Comparison of ENCODE assay signal across 8 mouse cellular contexts in the genomic region with DNA sequence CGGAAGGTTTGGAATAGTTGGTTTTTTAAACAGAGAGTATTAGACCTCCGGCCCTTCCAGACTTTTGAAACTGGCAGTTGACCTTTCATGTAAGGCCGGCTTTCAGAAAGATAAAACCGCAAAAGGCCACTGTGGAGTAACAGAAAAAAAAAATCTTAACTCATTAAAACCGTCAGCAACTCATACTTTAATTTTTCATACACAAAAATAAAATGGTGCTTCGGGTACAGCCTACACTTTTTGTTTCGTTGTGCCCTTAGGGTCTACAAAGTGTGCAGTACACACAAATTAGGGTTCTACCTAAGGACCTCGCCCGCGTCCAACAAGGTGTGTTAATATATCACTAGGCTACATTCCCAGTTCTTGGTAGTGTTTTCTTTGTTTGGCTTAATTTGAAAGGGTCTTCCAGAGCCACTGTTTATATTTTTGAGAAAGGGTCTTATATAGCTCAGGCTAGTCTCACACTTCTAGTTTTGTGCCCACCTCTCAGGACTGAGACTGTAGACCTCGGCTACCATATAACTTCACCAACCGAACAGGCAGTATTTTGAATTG. TPM values are rescaled to one million over a fixed set of nuclear protein-coding genes. Genes with fewer than 3 reads are reported as not detected.
DNase-seq lines count a peak whose midpoint lies in the region; ATAC-seq and TF ChIP-seq lines count a peak whose summit lies in the region.

No protein-coding gene starts in this region.

- no peaks in the 10 kb centered on the region for H3K9me3 ChIP-seq in embryonic facial prominence, embryonic 14.5 days (ENCODE audit: control insufficient read depth, low read length)
- no peaks in the 10 kb centered on the region for H3K9me3 ChIP-seq in intestine, postnatal 0 days (ENCODE audit: control insufficient read depth)
- no peaks in the 10 kb centered on the region for H3K9me3 ChIP-seq in neural tube, embryonic 14.5 days (ENCODE audit: control insufficient read depth, low read length)

- 41% methylated on average over 12 of the region's 12 CpGs for WGBS in embryonic facial prominence, embryonic 14.5 days
- WGBS in intestine, postnatal 0 days, result 26% methylated on average over 12 of the region's 12 CpGs
- 48% methylated on average over 12 of the region's 12 CpGs for WGBS in neural tube, embryonic 14.5 days

- H3K4me1 ChIP-seq in embryonic facial prominence, embryonic 14.5 days (ENCODE audit: control insufficient read depth, insufficient read depth, low read length), result peaks cover 7% of the 10 kb centered on the region; the same call in 1 of the 2 replicates
- H3K4me1 ChIP-seq in intestine, postnatal 0 days (replicated peaks; ENCODE audit: control insufficient read depth, insufficient read depth, low read length), result no peaks in the 10 kb centered on the region; the same call in 1 of the 2 replicates
- peaks cover 13% of the 10 kb centered on the region for H3K4me1 ChIP-seq in neural tube, embryonic 14.5 days (ENCODE audit: control insufficient read depth, insufficient read depth, low read length)

- peak overlapping the region; percentile 94 for H3K9ac ChIP-seq in embryonic facial prominence, embryonic 14.5 days (ENCODE audit: low read depth, low read length)
- peak overlapping the region; percentile 94; the same call in 1 of the 2 replicates for H3K9ac ChIP-seq in intestine, postnatal 0 days (ENCODE audit: low read depth, low read length)
- H3K9ac ChIP-seq in neural tube, embryonic 14.5 days (replicated peaks; ENCODE audit: low read depth, low read length), result peak overlapping the region; percentile 94

- intact Hi-C loops in left cerebral cortex, adult 2 months (cut with DNase I), result loop anchor here (5.0 kb wide), 1 partner anchor 333 kb away; a partner anchor contains a TSS

- TF ChIP-seq CTCF in left cerebral cortex, adult 2 months (IDR thresholded peaks at IDR 0.05), result no peak
- no peak for TF ChIP-seq CTCF in intestine, postnatal 0 days (IDR thresholded peaks at IDR 0.05; ENCODE audit: low read depth)

- peak overlapping the region; percentile 99 for H3K27ac ChIP-seq in left cerebral cortex, adult 2 months
- H3K27ac ChIP-seq in embryonic facial prominence, embryonic 14.5 days (replicated peaks; ENCODE audit: low read depth, low read length), result peak overlapping the region; percentile 98
- peak overlapping the region; percentile 94 for H3K27ac ChIP-seq in intestine, postnatal 0 days (ENCODE audit: low read depth, low read length)
- H3K27ac ChIP-seq in neural tube, embryonic 14.5 days (ENCODE audit: low read depth, low read length), result peak overlapping the region; percentile 96

- ATAC-seq in embryonic facial prominence, embryonic 14.5 days (ENCODE audit: low read depth), result no peak
- no peak for ATAC-seq in intestine, postnatal 0 days
- no peak for ATAC-seq in neural tube, embryonic 14.5 days (ENCODE audit: low read depth)

- H3K36me3 ChIP-seq in embryonic facial prominence, embryonic 14.5 days (ENCODE audit: control insufficient read depth, insufficient read depth, low read length), result no peaks in the 10 kb centered on the region
- no peaks in the 10 kb centered on the region for H3K36me3 ChIP-seq in intestine, postnatal 0 days (ENCODE audit: control insufficient read depth, insufficient read depth)
- no peaks in the 10 kb centered on the region for H3K36me3 ChIP-seq in neural tube, embryonic 14.5 days (ENCODE audit: control insufficient read depth, insufficient read depth, low read length)

- peak overlapping the region; percentile 91 for H3K4me2 ChIP-seq in embryonic facial prominence, embryonic 14.5 days (ENCODE audit: low read depth, low read length)
- peak overlapping the region; percentile 79 for H3K4me2 ChIP-seq in intestine, postnatal 0 days (replicated peaks; ENCODE audit: low read depth)
- H3K4me2 ChIP-seq in neural tube, embryonic 14.5 days (ENCODE audit: low read depth, low read length), result peak overlapping the region; percentile 66

- peak overlapping the region; percentile 67 for H3K4me3 ChIP-seq in left cerebral cortex, adult 2 months
- H3K4me3 ChIP-seq in embryonic facial prominence, embryonic 14.5 days (ENCODE audit: low read depth, low read length), result peak overlapping the region; percentile 90
- peak overlapping the region; percentile 85 for H3K4me3 ChIP-seq in intestine, postnatal 0 days (ENCODE audit: low read depth, low read length)
- peak overlapping the region; percentile 94 for H3K4me3 ChIP-seq in neural tube, embryonic 14.5 days (ENCODE audit: low read depth, low read length)

- no peaks in the 10 kb centered on the region for H3K27me3 ChIP-seq in embryonic facial prominence, embryonic 14.5 days (replicated peaks; ENCODE audit: control insufficient read depth, insufficient read depth, low read length)
- no peaks in the 10 kb centered on the region for H3K27me3 ChIP-seq in intestine, postnatal 0 days (replicated peaks; ENCODE audit: control insufficient read depth, insufficient read depth, low read length)
- no peaks in the 10 kb centered on the region for H3K27me3 ChIP-seq in neural tube, embryonic 14.5 days (ENCODE audit: control insufficient read depth, insufficient read depth, low read length)

- DNase-seq in left cerebral cortex, adult 2 months (ENCODE audit: extremely low spot score in 1 of 2, low spot score in 2 of 2), result no peak
- DNase-seq in left cerebral cortex, adult 18-20 months (ENCODE audit: low spot score in 2 of 2), result no peak
- DNase-seq in embryonic facial prominence, embryonic 14.5 days (ENCODE audit: low spot score), result no peak
- DNase-seq in cerebellum, adult 11 months, result no peak
- DNase-seq in yolk sac, embryonic 10.5 days (ENCODE audit: low spot score), result no peak
- DNase-seq in urinary bladder, postnatal 36 days (ENCODE audit: low spot score in 2 of 2), result no peak

RNA-seq across cellular contexts. Expression of a gene that starts 0.9 kb away (rescaled TPM):
- total RNA-seq in left cerebral cortex, adult 2 months (2021), result 10 to 100 TPM; 68.0 to 73.2 TPM
- total RNA-seq in left cerebral cortex, adult 18-20 months (2021), result 10 to 100 TPM; 58.4 to 60.6 TPM
- polyA plus RNA-seq in embryonic facial prominence, embryonic 14.5 days (2014; fragmentation: Nextera tagmentation; extraction: Ambion mirVana), result 9.4 and 12.5 TPM in 2 replicates
- polyA plus RNA-seq in intestine, postnatal 0 days (2015; fragmentation: Nextera tagmentation; extraction: Ambion mirVana), result 3.2 and 4.0 TPM in 2 replicates
- 21.7 and 23.9 TPM in 2 replicates for polyA plus RNA-seq in neural tube, embryonic 14.5 days (2014; fragmentation: Nextera tagmentation; extraction: Ambion mirVana)
